Mouse (Mus musculus) mature B cell (primary cell): Measurements from ENCODE around the gene Terb2.
"Not testable (repeated sequence)": the region's sequence is repeated elsewhere in the genome, so short reads cannot be mapped to it uniquely, and the experiment has no call there.

ENCODE experiments used
- in situ Hi-C: fragments of 300-500 bp; cut with MboI; formaldehyde crosslinking; loops from 2 replicates; pipeline ENCODE4 v1.14.3; 2019

The Terb2 gene

GRCm38 (mm10) chr2:122161542-122161941, 24.5 kb upstream of the Terb2 start:
- in situ Hi-C loops, result loop anchor here (5.0 kb wide), 2 partner anchors 44 to 89 kb away; partner anchors contain the start of gene Spg11

- in situ Hi-C loops, result loop anchor here (5.0 kb wide), 2 partner anchors 45 to 90 kb away; partner anchors contain the start of gene Spg11
Measured at GRCm38 (mm10) chr2:122162529-122162928, 23.5 kb upstream of the Terb2 start.

- in situ Hi-C loops, result loop anchor here (5.0 kb wide), 2 partner anchors 46 to 91 kb away; partner anchors contain the start of gene Spg11
Measured at GRCm38 (mm10) chr2:122163430-122164195, 22.5 kb upstream of the Terb2 start.

- in situ Hi-C loops, result loop anchor here (5.0 kb wide), 2 partner anchors 47 to 92 kb away; partner anchors contain the start of gene Spg11
Measured at GRCm38 (mm10) chr2:122164293-122164692, 21.8 kb upstream of the Terb2 start.

GRCm38 (mm10) chr2:122171292-122171691, 14.8 kb upstream of the Terb2 start:
- in situ Hi-C loops, result no loop called here

- in situ Hi-C loops, result no loop called here
Measured at GRCm38 (mm10) chr2:122172188-122172587, 13.9 kb upstream of the Terb2 start.

GRCm38 (mm10) chr2:122180051-122180822, 5.8 kb upstream of the Terb2 start:
- in situ Hi-C loops, result no loop called here

- in situ Hi-C loops, result no loop called here
Measured at GRCm38 (mm10) chr2:122185086-122185485, 986 bp upstream of the Terb2 start.

- in situ Hi-C loops, result no loop called here
Measured at GRCm38 (mm10) chr2:122186751-122187150, 679 bp downstream of the Terb2 start.

- in situ Hi-C loops, result no loop called here
Measured at GRCm38 (mm10) chr2:122191849-122192248, 5.8 kb downstream of the Terb2 start.

- in situ Hi-C loops, result no loop called here
Measured at GRCm38 (mm10) chr2:122194509-122194929, 8.4 kb downstream of the Terb2 start.

- in situ Hi-C loops, result no loop called here
Measured at GRCm38 (mm10) chr2:122201501-122201900, 15.4 kb downstream of the Terb2 start.

GRCm38 (mm10) chr2:122206440-122207107, 20.5 kb downstream of the Terb2 start:
- in situ Hi-C loops, result no loop called here

GRCm38 (mm10) chr2:122210534-122211228, 24.6 kb downstream of the Terb2 start:
- in situ Hi-C loops, result no loop called here

- in situ Hi-C loops, result not testable (repeated sequence)
Measured at GRCm38 (mm10) chr2:122217075-122217474, 31.0 kb downstream of the Terb2 start.

- in situ Hi-C loops, result no loop called here
Measured at GRCm38 (mm10) chr2:122218234-122218633, 32.2 kb downstream of the Terb2 start.

- in situ Hi-C loops, result no loop called here
Measured at GRCm38 (mm10) chr2:122221378-122221777, 35.3 kb downstream of the Terb2 start.

GRCm38 (mm10) chr2:122221798-122222197, 35.7 kb downstream of the Terb2 start:
- in situ Hi-C loops, result no loop called here

- in situ Hi-C loops, result no loop called here
Measured at GRCm38 (mm10) chr2:122222272-122222671, 36.2 kb downstream of the Terb2 start.

GRCm38 (mm10) chr2:122223654-122224053, 37.6 kb downstream of the Terb2 start:
- in situ Hi-C loops, result no loop called here

GRCm38 (mm10) chr2:122230395-122230794, 44.3 kb downstream of the Terb2 start:
- in situ Hi-C loops, result no loop called here

GRCm38 (mm10) chr2:122231616-122232015, 45.5 kb downstream of the Terb2 start:
- in situ Hi-C loops, result no loop called here
